Mouse (Mus musculus): Measurements from ENCODE around the gene Atoh8.

The Atoh8 gene

DNA sequence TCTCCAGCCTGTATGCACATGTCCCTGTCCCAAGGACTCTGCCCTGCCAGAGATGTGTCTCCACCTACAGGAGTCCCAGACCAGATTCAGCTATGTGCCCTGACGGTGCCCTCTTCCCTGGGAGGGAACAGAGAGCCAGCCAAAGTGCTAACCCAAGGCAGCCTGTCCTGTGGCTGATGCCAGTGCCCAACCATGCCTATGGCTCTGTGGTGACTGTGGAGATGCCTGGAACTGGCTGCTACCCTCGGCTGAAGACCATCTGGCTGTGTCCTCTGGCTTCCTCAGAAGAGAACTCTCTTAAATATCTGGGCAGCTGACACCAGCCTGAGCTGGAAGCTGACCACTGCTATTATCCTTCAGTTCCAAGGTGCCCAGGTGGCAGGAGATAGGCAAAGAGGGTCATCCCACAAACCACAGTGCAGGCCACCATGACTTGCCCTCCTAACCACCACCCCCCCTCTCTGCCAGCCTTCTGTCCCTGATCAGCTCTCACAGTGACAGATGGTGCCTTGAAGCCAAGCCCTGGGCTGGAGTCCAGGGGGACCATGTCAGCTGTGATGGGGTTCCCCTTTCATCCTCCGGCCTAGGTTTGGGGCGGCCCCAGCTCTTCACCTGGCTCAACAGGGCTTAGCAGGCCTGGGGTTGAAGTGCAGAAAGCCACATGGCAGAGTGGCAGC is 18.7 kb upstream of the Atoh8 start:
- DNase-seq = peak; percentile 92 to 95

DNA sequence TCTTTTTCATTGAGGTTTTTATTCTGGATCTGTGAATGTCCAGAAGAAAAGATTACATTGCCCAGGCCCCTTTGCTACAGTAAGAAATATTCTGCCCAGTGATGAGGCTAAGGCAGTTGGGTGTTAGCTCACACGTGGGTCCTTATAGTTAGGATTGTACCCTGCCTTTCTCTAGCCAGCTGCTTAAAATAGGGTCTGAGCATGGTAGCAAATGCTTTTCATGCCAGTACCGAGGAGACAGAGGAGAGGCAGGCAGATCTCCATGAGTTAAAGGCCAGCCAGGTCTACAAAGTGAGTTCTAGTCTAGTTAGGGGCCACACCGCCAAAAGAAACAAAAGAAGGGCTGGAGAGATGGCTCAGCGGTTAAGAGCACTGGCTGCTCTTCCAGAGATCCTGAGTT is 17.8 kb upstream of the Atoh8 start:
- DNase-seq = no peak

DNA sequence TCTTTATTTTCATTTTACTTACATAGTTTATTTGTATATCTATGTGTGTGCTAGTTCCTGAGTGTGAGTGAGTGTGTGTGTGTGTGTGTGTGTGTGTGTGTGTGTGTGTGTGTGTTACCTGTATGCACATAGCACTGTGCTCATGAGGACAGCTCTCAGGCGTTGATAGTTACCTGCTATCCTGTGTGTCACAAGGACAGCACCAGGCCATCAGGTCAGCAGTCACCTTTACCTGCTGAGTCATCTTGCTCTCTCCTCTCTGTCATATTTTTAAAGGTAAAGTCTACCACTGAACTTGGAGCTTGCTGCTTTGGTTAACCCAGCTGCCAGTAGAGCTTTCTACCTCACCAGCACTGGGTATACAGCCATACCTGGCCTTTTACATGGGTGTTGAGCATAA is 17.1 kb upstream of the Atoh8 start:
- DNase-seq = no peak

DNA sequence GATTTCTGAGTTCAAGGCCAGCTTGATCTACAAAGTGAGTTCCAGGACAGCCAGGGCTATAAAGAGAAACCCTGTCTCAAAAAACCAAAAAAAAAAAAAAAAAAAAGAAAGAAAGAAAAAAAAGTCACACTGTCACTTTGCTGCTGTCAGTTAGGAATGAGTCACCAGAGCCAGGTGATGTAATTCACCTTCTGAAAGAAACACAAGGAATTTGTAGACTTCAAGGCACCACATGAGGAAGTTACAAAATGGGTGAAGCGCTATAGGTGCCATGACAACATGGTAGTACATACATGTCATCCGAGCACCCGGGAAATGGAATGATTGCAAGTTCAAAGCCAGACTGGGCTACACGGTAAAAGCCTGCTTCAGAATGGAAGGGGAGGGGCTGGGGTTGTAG is 14.6 kb upstream of the Atoh8 start:
- DNase-seq = no peak

DNA sequence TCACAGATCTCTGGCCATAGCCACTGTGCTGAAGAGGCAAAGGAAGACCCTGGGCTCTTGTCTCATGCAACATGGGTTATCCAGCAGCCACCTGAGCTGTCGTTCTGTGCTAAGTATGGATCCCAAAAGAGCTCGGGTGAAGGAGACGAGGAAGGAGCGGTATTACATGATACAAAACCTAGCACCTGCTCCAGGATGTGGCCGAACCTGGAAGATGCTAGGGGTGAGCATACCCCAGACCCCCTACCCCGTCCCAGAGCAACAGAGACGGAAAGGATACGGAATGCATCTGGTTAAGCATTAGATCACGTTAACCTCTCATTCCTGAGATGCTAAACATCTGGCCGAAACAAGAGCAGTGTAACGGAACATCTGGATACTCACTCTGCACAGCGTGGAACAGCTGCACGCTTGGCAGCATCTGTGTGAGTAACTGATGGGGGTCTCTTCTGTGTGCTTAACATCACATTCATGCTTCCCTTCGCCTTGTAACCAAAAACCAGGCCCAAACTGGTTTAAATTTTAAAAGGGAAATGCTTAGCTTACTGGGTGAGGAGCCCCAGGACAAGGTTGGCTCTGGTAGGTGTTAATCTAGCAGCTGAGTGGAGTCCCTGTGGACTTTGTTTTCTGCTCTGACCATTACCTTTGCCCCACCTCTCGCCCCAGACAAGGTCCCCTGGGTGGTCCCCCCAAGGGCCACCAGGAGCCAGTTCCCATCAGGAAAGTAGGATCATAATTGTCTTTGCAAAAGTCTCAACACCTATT is 13.0 kb upstream of the Atoh8 start:
- DNase-seq = no peak

DNA sequence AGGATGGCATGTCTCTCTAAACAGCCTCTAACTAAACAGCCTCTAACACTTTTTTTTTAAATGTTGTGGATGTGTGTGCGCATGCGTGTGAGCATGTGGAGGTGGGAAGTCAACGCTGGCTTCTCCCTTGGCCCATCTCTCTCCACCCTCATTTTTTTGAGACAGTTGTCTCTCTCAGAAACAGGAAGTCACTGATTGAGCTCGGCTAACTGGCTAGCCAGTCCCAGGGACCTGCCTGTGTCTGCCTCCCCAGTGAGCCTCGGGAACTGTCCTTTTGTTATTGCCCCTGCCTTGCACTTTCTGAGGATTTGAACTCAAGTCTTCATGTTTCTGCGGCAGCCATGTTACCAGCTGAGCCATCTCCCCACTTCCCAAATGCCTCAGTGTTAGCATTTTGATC is 10.9 kb upstream of the Atoh8 start:
- no peak for DNase-seq

DNA sequence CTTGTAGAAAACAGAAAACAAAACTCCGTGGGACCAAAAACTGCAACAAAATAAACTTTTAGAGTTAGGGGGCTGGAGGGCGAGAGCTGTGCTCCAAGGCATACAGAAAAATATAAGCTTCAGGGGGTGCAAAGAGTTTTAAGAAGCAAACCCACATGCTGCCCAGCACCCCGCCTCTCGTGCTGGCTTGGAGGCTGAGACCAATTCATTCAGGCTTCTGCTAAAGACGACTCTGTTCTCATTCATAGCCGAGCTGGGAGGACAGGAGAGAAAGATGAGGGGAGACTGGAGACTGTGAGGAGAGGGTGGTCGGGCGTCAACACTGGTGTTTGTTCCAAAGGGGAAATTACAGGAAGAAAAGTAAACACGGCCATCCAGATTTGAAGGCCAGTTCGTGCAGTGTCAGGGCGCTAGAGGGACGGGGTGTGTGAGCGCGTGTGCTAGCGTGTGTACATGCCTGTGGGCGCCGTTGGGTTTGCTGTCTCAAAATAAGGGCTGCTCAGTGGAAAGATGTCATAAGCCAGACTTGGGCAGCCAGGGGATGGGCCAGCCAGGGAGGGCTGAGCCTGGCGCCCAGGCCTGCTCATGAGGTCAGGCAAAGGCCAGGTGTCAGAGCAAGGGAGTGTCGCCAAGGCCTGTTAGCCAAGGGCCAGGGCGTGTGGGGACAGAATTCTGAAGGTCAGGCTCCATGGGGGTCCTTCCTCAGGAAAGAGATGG is 9.3 kb upstream of the Atoh8 start:
- DNase-seq = no peak

DNA sequence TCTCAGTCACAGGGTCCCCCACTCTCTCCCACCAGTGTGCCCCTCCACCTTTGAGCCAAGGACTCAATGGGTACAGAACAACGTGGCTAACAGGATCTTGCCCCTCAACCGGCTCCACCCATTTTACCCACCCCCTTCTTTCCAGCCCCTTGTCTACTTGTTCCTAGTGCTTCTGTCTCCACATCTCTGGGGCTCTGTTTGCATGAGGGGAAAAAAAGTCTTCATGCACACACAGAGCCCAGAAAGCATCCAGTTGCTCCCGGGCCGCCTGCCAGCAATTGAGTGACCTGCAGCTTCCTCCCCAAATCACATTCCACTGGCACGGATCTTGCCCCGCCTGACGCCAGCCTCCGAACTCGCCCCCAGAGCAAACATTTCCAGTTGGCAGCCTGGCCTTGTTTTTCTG is 8.8 kb upstream of the Atoh8 start:
- peak; percentile 37 to 50 for DNase-seq

DNA sequence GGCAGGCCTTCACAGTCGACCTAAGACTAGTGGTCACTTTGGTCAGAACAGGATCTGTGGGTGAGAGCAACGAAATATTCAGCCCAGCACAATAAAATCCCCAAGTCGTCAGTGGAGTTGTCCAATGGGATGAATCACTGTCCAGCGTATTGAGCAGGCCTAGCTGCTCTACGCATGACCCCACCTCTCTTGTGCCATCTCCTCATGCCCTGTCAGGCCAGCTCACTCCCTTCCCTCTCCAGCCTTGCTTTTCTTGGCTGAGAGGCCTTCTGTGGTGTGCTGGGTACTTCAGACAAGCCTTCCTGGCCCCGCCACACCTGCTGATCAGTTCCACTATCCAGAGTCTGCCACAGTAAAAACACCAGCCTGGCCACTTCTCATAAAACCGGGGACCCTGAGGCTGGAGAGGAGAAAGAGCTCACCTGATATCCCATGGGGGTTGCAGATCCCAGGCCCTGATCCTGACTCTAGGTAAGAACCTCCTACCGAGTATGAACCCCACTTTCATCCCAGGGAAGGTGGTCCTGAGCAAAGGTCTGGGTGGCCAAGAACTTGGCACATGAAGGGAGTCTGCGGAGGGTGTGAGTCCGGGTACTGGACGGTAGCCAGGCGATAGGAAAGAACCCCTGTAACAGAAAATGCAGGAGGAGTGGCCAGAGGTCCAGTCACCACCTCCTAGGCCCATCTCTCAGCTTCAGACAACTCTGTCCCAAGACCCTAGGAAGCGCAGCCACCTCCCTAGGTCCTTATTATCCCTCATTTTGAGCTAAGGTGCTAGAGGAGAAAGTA is 7.3 kb upstream of the Atoh8 start:
- no peak for DNase-seq

DNA sequence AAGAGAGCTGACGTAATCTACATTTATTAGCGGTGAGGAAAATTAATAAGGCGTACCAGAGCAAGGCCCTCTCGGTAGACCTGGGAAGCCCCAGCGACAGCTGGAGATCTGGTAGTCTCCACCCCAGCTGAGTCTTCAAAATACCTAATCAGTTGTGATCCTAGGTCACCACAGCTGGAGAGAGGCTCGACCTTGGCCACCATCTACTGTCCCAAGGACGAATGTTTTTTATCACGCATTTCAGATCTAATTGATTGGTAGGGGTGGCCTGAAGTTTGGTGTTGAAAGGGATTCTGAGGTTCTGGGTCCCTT is 6.4 kb upstream of the Atoh8 start:
- DNase-seq = no peak

DNA sequence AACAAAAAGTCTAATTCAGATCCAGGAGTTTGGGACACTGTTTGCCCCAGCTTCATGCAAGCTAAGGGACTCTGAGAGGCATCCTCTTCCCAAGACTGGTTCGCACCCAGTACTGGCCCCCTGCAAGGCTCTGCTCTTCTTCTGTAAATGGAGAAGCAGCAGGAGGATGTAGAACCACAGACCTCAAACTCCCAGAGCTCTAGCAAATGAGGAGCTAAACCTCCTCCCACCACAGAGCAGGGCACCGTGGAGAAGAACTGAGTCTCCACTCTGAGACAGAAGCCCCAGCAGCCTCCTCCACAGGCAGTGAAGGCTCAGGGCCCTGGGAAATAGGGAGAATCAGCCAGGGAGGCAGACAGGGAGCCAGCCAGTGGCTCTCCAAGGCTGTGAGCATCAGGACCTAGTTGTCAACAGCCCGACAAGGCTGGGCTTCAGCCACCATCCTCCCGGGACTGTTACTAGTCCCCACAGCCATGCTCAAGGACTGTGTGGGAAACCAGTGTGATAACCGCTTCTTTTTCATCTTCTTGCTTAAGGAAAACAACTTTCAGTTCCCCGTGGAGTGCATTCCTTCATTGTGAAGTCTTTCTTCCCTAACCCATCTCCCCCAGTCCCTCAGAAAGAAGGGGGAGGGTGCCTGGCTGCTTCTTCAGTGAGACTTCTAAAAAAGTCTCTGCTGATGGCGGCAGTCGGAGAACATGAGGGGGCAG is 5.9 kb upstream of the Atoh8 start:
- DNase-seq = no peak

DNA sequence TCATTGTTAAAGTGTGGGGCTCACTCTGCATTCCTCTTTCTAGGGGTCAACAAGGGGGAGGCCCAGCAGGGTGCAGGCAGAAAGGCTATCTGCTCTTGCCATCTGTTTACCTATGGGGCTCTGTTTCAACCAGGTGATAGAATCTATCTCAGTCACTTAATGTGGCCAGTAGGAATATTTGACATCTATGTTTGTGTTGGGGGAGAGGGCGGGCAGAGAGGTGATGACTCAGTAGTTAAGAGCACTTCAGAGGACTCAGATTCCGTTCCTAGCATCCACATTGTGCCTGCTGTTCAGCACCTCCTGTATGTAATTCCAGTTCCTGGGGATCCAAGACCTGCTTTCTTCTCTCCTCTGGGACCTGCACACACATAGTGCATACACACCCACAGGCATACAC is 4.7 kb upstream of the Atoh8 start:
- no peak for DNase-seq

DNA sequence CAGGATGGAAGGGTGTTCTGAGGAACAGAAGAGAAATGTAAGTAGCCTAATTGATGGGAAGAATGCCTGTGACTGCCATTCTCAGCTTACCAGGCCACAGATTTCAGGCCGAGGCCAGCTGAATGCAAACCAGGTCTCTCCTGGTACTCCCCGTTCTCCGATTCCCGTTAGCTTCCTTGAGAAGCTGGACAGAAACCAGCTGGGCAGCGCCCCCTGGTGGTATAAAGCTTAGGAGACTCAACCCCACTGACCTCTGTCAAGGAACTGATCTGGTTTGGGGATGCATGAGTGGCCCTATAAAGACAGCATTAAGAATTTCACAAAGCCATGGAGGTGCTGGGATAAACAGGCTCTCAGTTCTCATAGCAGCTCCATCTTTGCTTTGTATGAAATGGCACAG is 1.7 kb upstream of the Atoh8 start:
- DNase-seq = peak; percentile 89 to 91

DNA sequence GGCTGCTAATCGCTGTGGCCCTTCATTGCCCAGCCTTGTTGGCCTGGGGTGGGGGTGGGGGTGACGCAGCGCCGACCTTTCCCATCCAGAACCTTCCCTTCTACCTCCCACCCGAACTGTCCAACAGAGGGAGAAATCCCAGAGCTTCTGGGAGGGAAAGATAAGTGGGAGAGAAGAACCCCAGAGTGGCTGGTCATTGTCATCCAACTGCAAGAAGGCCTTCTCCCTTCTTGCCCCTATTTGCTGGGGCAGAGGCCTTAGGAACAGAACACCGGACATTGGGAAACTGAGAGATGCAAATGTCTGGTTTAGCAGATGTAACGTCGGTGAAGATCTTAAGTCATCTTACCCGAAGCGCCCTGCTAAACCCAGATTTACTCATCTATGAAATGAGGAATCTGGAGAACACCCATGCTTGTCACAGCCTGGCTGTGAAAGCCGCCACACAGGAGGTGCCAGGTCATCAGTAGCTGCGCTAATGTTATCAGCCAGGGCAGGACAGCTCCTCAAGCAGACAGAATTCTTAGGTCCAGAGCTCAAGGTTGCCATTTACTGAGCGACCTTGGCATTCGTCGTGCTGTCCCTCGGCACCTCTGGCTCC is 530 bp upstream of the Atoh8 start:
- peak in 1 of 2 experiments; percentile 30 for DNase-seq

DNA sequence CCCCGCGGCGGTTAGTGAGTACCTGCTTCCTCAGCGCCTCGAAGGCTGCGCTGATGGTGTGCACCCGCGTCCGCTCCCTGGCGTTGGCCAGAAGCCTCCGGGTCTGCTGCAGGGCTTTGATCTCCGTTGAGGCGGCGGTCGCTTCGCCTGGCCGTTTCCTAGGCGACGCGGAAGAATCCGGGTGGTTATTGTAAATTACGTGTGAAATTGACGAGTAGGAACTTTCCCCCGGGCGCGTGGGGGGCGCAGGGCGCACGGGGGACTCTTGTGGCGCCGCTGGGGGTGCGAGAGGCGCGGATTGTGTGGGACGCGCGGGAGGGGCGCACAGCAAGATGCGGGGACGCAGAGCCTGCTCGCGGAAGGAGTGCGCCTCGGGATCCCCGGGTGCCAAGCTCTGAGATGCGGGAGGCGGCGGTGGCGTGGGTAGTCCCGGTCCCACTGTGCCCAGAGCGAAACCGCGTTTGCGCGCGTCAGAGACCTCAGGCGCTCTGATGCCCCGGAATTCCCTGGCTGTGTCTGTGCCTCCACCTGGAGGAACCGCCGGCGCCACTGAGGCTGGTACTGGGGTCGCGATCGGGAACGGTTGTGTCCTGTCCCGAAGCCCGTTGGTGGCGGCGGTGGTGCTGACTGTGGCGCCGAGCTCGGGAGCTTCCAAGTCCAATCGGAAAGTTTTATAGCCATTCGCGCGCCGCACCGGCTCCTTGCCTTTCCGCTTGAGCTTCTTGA is 842 bp downstream of the Atoh8 start:
- peak; percentile 26 to 58 for DNase-seq

DNA sequence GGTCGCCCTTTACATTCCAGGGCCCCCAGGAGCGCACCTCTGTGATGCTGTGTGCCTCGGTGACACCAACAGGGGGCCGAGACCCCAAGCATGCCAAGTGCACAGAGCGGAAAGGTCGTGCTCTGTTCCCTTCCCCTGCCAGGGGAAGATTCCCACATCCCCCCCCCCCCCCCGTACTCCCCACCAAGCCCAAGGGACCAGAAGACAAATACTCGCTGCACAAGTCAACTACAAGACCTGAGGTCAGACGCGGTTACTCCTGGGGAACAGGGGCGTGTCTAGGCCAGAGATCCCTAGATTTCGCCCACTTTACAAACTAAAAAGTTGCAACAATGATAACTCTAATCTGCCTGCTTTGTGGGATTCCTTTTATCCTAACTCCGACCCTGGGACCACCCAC is 1.4 kb downstream of the Atoh8 start:
- no peak for DNase-seq

DNA sequence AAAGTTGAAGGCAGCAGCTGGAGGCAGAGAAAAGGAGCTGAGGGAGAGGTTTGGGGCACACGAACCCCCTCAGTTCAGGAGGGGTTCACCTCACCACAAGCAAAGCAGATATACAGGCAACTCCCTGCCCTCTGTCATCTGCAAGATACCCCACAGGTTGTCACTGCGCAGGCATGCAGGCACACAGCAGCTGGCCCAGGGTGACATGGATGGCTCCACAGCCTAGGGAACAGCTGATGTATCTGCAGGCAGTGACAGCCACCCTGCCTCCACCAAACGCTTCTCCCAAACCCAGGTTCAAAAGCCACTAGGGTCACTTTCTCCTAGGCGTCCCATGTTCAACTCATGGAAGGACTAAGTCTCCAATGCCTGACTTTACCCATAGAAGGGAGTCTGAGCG is 2.5 kb downstream of the Atoh8 start:
- no peak for DNase-seq

DNA sequence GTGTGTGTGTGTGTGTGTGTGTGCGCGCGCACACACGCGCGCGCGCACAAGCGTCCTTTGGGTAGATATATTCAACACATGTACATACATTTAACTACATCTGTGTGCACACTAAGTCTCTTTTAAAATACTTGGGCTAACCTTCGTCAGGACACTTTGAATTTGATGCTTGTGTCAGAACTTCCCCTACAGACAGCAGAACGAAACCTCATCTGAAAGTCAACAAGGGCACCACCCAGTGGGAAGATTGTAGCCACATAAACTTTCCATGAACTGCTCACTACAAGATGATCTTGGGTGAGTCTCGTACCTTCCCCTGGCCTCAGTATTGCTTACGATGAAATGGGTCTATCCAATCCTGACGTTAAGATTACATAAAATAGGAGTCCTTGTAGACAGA is 3.0 kb downstream of the Atoh8 start:
- no peak for DNase-seq

DNA sequence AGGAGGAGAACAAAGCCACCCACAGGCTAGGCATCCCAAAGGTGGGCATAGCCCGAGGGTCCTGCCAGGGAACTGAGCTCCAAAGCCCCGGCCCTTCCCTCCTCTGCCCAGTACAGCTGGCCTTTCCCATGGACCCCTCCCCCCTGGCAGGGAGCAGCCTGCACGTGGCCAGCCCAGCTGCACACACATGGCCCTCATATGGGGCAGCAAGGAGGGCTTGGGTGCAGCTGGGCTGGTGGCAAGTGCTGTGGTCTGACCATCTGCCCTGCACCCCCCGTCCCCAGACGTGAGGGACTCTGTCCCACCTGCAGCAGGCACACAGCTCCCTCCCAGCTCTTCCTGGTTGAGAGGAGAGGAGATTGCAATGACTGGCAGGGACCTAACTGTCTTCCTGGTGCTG is 4.5 kb downstream of the Atoh8 start:
- no peak for DNase-seq

DNA sequence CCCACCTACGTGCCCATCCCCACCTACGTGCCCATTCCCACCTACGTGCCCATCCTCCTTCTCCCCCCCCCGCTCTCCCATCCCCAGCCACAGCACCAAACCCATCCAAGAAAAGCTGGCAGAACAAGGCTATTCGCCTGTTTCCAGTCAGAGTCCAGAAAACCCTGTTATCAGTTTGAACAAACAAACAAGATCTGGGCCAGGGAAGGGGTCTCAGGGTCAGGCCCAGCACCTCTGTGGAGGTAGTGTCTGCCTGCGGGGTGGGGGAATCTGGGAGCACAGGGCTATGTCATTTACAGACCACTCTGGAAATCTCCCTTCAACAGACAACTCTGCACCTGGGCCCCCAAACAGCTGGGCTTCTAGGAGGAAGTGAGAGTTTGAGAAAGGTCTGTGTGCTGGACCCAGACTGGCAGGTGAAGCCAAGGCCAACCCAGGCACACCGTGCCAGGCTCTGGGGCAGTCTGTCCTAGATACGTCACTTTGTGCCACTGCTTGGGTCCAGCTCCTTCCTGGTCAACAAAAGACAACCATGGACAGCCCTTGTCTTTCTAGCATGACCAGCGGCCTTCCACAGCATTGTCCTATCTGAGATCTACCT is 7.6 kb downstream of the Atoh8 start:
- no peak for DNase-seq

DNA sequence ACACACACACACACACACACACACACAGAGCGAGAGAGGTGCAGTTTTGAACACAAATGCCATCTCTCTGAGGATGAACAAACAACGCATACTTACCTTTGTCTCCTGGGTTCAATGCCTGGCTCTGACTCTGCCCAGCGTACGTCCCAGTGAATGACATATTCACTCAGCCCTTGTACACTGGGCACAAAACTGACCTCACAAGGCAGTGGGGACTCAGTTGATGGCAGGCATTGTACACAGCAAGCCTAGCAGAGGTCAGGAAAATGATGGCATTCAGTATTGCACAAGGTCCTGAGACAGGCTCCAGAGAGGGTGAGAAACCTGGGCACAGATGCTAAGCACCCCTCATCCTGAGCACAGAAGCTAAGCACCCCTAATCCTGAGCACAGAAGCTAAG is 8.4 kb downstream of the Atoh8 start:
- DNase-seq = no peak
